Mouse (Mus musculus): ENCODE measurements around the gene Gm48552. TPM values are rescaled to one million over a fixed set of nuclear protein-coding genes. Genes with fewer than 3 reads are reported as not detected.

The Gm48552 gene
- polyA plus RNA-seq, 1 experiment = 0.73 TPM

DNA sequence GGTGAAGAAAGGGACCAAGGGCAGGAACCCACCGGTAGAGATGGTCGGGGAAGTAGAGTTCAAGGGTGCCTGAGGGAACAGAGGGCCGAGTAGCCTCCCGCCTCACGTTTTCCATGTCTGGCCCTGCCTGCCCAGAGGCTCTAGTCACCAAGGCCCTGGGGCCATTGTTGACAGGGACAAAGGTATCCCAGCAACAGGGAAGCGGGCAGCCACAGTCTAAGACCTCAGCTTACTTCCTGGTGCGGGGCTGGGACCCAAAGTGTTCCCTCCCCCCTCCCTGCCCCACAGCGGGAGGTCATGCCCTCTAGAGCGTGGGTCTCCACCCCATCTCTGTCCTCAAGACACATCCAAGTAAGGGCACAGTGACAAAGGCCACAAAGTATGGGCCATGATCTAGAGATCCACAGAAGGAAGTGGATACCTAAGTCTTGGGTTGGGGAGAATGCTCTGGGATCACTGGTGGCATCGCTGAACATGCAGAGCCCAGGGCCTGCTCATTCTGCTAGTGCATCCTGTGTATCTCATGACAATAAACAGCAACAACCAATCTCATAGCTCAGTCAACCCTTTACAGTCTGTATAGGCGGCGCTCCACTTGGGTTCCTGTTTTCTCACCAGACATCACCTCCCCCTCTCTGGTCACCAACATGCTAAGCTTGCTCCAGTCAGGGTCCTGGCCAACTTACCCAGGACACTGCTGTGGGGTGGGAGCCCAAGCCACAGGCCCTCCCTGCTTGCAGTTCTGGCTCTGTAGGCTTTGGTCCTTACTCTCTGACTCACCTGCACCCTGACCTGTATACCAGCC lies 22.9 kb upstream of the Gm48552 start, which contains the start of gene 4930404N11Rik:
Gene 4930404N11Rik, minus strand, starts transcription at position 145 of the 805 bp plus-strand sequence.
- TF ChIP-seq POLR2AphosphoS2 (IDR thresholded peaks at IDR 0.05; ENCODE audit: insufficient read length, low read depth) (peak; percentile 83), CEBPB (IDR thresholded peaks at IDR 0.05; ENCODE audit: insufficient read depth, poor library complexity, severe bottlenecking) (no peak), MYOD1 (IDR thresholded peaks at IDR 0.05; ENCODE audit: control insufficient read depth in 1 of 3, insufficient read length in 2 of 3, low read depth in 2 of 3) (no peak), USF1 (IDR thresholded peaks at IDR 0.05; ENCODE audit: low read depth) (no peak)
- Histone ChIP-seq H3K4me3 (no peak within 1 kb of the TSS), H3K27me3 (ENCODE audit: control insufficient read depth, insufficient read depth, insufficient read length) (no peaks in the 10 kb centered on the region), H3ac (ENCODE audit: control insufficient read depth, insufficient read length) (no peak within 1 kb of the TSS), H3K4me2 (ENCODE audit: low read depth) (no peak within 1 kb of the TSS), H3K36me3 (ENCODE audit: control insufficient read depth, insufficient read depth) (peaks cover 14% of the 10 kb centered on the region), H3K79me2 (ENCODE audit: control insufficient read depth, insufficient read depth) (no peaks in the 10 kb centered on the region)

DNA sequence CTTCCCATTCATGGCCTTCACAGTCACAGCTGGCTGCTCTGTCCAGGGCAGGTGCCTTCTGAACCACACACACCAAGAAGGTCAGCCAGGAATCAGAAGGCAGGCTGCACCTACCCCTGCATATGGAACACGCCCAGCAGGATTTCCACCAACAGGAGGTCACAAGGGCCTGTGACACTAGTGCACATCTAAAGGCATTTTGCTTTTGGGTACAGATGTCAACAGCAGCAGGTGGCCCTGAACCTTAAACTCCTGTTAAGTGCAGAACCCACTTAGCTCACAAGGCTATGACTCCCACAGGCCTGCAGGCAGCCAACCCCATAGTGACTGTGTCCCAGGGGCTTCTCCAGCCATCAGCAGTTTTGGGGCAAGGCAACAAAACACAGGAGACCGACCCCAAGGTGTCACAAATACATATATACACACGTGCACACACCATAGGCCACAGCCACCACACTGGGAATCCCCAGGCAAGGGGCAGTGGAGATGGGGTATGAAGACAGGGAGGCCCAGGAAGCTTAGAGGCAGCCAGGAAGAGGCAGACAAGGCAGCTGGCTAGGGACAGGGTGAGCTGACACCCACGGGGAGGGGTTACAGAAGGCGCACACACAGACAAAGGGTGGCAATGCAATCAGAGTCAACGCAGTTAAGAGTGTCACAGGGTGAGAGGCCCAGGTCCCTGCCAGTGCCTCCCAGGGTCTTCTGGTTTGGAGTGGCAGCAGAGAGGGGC lies 22.2 kb upstream of the Gm48552 start:
- no peak for TF ChIP-seq REST (IDR thresholded peaks at IDR 0.05; ENCODE audit: insufficient read depth, insufficient read length)
- TF ChIP-seq POLR2A (IDR thresholded peaks at IDR 0.05; ENCODE audit: insufficient read length, low read depth) = peak; percentile 35
- no peak for TF ChIP-seq MYOG (IDR thresholded peaks at IDR 0.05; ENCODE audit: control insufficient read depth in 1 of 3, insufficient read depth in 1 of 3, insufficient read length in 2 of 3, low read depth in 2 of 3)
- no peak for TF ChIP-seq E2F4 (IDR thresholded peaks at IDR 0.05; ENCODE audit: insufficient read depth)
- no peak for TF ChIP-seq TCF3 (IDR thresholded peaks at IDR 0.05; ENCODE audit: insufficient read length, low read depth)
- TF ChIP-seq SRF (IDR thresholded peaks at IDR 0.05; ENCODE audit: control insufficient read depth, insufficient read length, low read depth) = no peak
- peak; percentile 80 for TF ChIP-seq POLR2AphosphoS2 (IDR thresholded peaks at IDR 0.05; ENCODE audit: insufficient read length, low read depth)
- no peak for TF ChIP-seq CEBPB (IDR thresholded peaks at IDR 0.05; ENCODE audit: insufficient read depth, poor library complexity, severe bottlenecking)
- no peak for TF ChIP-seq MAX (IDR thresholded peaks at IDR 0.05; ENCODE audit: low read depth)
- TF ChIP-seq TCF12 (IDR thresholded peaks at IDR 0.05; ENCODE audit: insufficient read depth, poor library complexity, severe bottlenecking) = no peak
- TF ChIP-seq USF1 (IDR thresholded peaks at IDR 0.05; ENCODE audit: low read depth) = no peak
- Histone ChIP-seq H3K79me2 (ENCODE audit: control insufficient read depth, insufficient read depth) (no peaks in the 10 kb centered on the region), H3ac (ENCODE audit: control insufficient read depth, insufficient read length) (no peak overlapping the region), H3K36me3 (ENCODE audit: control insufficient read depth, insufficient read depth) (peaks cover 14% of the 10 kb centered on the region), H3K27me3 (ENCODE audit: control insufficient read depth, insufficient read depth, insufficient read length) (no peaks in the 10 kb centered on the region), H3K4me3 (no peak overlapping the region), H3K4me2 (ENCODE audit: low read depth) (no peak overlapping the region)

DNA sequence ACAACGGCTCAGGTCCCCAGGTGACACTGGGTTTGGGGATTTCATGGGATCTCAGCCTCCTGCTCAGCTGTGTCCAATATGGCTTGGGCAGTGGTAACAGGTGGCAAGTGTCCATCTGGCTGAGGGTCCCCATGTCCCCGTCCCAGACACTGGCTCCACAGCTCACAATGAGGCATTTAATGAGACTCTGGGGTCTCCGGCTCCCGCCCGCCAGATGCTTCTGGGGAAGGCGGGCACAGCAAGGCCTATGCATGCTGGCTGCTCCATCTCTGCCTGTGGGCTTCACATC lies 21.7 kb upstream of the Gm48552 start:
- no peak overlapping the region for H3ac ChIP-seq (ENCODE audit: control insufficient read depth, insufficient read length)
- H3K27me3 ChIP-seq (ENCODE audit: control insufficient read depth, insufficient read depth, insufficient read length) = no peaks in the 10 kb centered on the region
- H3K4me2 ChIP-seq (ENCODE audit: low read depth) = no peak overlapping the region
- TF ChIP-seq MAX (IDR thresholded peaks at IDR 0.05; ENCODE audit: low read depth) (no peak), MYOD1 (IDR thresholded peaks at IDR 0.05; ENCODE audit: control insufficient read depth in 1 of 3, insufficient read length in 2 of 3, low read depth in 2 of 3) (no peak), CEBPB (IDR thresholded peaks at IDR 0.05; ENCODE audit: insufficient read depth, poor library complexity, severe bottlenecking) (no peak), SRF (IDR thresholded peaks at IDR 0.05; ENCODE audit: control insufficient read depth, insufficient read length, low read depth) (no peak), MYOG (IDR thresholded peaks at IDR 0.05; ENCODE audit: control insufficient read depth in 1 of 3, insufficient read depth in 1 of 3, insufficient read length in 2 of 3, low read depth in 2 of 3) (peak in 1 of 3 experiments; percentile 13), POLR2AphosphoS2 (IDR thresholded peaks at IDR 0.05; ENCODE audit: insufficient read length, low read depth) (peak; percentile 1), E2F4 (IDR thresholded peaks at IDR 0.05; ENCODE audit: insufficient read depth) (no peak), REST (IDR thresholded peaks at IDR 0.05; ENCODE audit: insufficient read depth, insufficient read length) (no peak), POLR2A (IDR thresholded peaks at IDR 0.05; ENCODE audit: insufficient read length, low read depth) (peak; percentile 29), TCF3 (IDR thresholded peaks at IDR 0.05; ENCODE audit: insufficient read length, low read depth) (no peak), USF1 (IDR thresholded peaks at IDR 0.05; ENCODE audit: low read depth) (no peak), TCF12 (IDR thresholded peaks at IDR 0.05; ENCODE audit: insufficient read depth, poor library complexity, severe bottlenecking) (no peak)
- H3K36me3 ChIP-seq (ENCODE audit: control insufficient read depth, insufficient read depth) = peaks cover 14% of the 10 kb centered on the region
- H3K4me3 ChIP-seq = no peak overlapping the region
- H3K79me2 ChIP-seq (ENCODE audit: control insufficient read depth, insufficient read depth) = peaks cover 4% of the 10 kb centered on the region

DNA sequence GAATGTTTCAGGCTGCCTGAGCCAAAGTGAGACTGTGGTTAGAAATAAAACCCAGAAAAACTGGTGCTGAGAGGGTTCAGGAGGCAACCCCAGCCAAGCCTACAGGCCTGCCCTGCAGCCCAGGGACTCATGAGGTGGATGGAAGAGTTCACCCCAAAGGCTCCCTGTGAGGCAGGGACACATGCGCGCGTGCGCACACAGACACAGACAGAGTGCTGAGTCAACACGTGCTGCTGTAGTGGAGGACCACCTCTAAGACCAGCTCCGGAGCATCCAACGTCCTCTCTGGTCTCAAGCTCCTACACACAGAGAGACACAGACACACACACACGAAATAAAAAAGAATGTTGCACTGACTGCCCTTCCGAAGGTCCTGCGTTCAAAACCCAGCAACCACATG lies 13.5 kb upstream of the Gm48552 start:
- Histone ChIP-seq H3K27me3 (ENCODE audit: control insufficient read depth, insufficient read depth, insufficient read length) (no peaks in the 10 kb centered on the region), H3K36me3 (ENCODE audit: control insufficient read depth, insufficient read depth) (no peaks in the 10 kb centered on the region), H3K4me3 (no peak overlapping the region), H3K79me2 (ENCODE audit: control insufficient read depth, insufficient read depth) (peaks cover 63% of the 10 kb centered on the region), H3K4me2 (ENCODE audit: low read depth) (no peak overlapping the region), H3ac (ENCODE audit: control insufficient read depth, insufficient read length) (no peak overlapping the region)
- TF ChIP-seq MYOD1 (IDR thresholded peaks at IDR 0.05; ENCODE audit: control insufficient read depth in 1 of 3, insufficient read length in 2 of 3, low read depth in 2 of 3) (no peak), POLR2AphosphoS2 (IDR thresholded peaks at IDR 0.05; ENCODE audit: insufficient read length, low read depth) (no peak), MAX (IDR thresholded peaks at IDR 0.05; ENCODE audit: low read depth) (no peak), SRF (IDR thresholded peaks at IDR 0.05; ENCODE audit: control insufficient read depth, insufficient read length, low read depth) (no peak), TCF12 (IDR thresholded peaks at IDR 0.05; ENCODE audit: insufficient read depth, poor library complexity, severe bottlenecking) (no peak), TCF3 (IDR thresholded peaks at IDR 0.05; ENCODE audit: insufficient read length, low read depth) (no peak), E2F4 (IDR thresholded peaks at IDR 0.05; ENCODE audit: insufficient read depth) (no peak), REST (IDR thresholded peaks at IDR 0.05; ENCODE audit: insufficient read depth, insufficient read length) (no peak), USF1 (IDR thresholded peaks at IDR 0.05; ENCODE audit: low read depth) (no peak), MYOG (IDR thresholded peaks at IDR 0.05; ENCODE audit: control insufficient read depth in 1 of 3, insufficient read depth in 1 of 3, insufficient read length in 2 of 3, low read depth in 2 of 3) (no peak)

Data from myocyte (in vitro differentiated cells).